In genomic region chr3:94974026-94974527, GRCm38 (mm10) we compare ENCODE assay signal across 8 mouse cellular contexts. TPM values are rescaled to one million over a fixed set of nuclear protein-coding genes. Genes with fewer than 3 reads are reported as not detected.
A peak's percentile ranks its signal among the peaks of the same experiment; 100 is the strongest.
DNase-seq lines count a peak whose midpoint lies in the region; ATAC-seq and TF ChIP-seq lines count a peak whose summit lies in the region.

No protein-coding gene starts in this region.

- H3K9me3 ChIP-seq in hindbrain, embryonic 15.5 days, result no peaks in the 10 kb centered on the region
- H3K9me3 ChIP-seq in midbrain, embryonic 15.5 days, result no peaks in the 10 kb centered on the region

- no peaks in the 10 kb centered on the region for H3K27me3 ChIP-seq in kidney, adult 2 months (replicated peaks; ENCODE audit: control insufficient read depth, insufficient read depth, low read length)
- no peaks in the 10 kb centered on the region for H3K27me3 ChIP-seq in hindbrain, embryonic 15.5 days
- no peaks in the 10 kb centered on the region for H3K27me3 ChIP-seq in midbrain, embryonic 15.5 days (replicated peaks)

- peak overlapping the region; percentile 39 for H3K9ac ChIP-seq in hindbrain, embryonic 15.5 days
- H3K9ac ChIP-seq in midbrain, embryonic 15.5 days, result peak overlapping the region; percentile 48

- no peaks in the 10 kb centered on the region for H3K36me3 ChIP-seq in kidney, adult 2 months (ENCODE audit: control insufficient read depth, insufficient read depth, low read length)
- 0 out of 2 replicates have a peak, but pooled peaks cover 2% of the 10 kb centered on the region for H3K36me3 ChIP-seq in hindbrain, embryonic 15.5 days
- H3K36me3 ChIP-seq in midbrain, embryonic 15.5 days (replicated peaks), result 0 out of 2 replicates have a peak, but pooled peaks cover 3% of the 10 kb centered on the region

- peaks cover 5% of the 10 kb centered on the region; the same call in 1 of the 2 replicates for H3K4me1 ChIP-seq in kidney, adult 2 months (ENCODE audit: control insufficient read depth, insufficient read depth, low read length)
- H3K4me1 ChIP-seq in brown adipose tissue, adult 24 weeks (ENCODE audit: control insufficient read depth, insufficient read depth, insufficient read length, low read length), result no peaks in the 10 kb centered on the region
- H3K4me1 ChIP-seq in hindbrain, embryonic 15.5 days (replicated peaks), result peaks cover 25% of the 10 kb centered on the region
- H3K4me1 ChIP-seq in midbrain, embryonic 15.5 days, result peaks cover 24% of the 10 kb centered on the region

- peak overlapping the region; percentile 78 for H3K4me2 ChIP-seq in hindbrain, embryonic 15.5 days
- H3K4me2 ChIP-seq in midbrain, embryonic 15.5 days, result peak overlapping the region; percentile 65

- peak; percentile 45 for DNase-seq in kidney, adult 2 months
- no peak for DNase-seq in kidney, adult 9 months
- no peak for DNase-seq in right cerebral cortex, adult 18-20 months
- no peak for DNase-seq in layer of hippocampus, adult 8-10 months (ENCODE audit: low spot score in 2 of 2)
- no peak for DNase-seq in layer of hippocampus, adult 9-10 months (ENCODE audit: low spot score)

- TF ChIP-seq CTCF in kidney, adult 2 months (conservative IDR thresholded peaks at IDR 0.05; ENCODE audit: insufficient read depth, insufficient read length, low read depth, low read length), result no peak

- 10% methylated on average over 9 of the region's 9 CpGs for WGBS in kidney, adult 2 months
- WGBS in hindbrain, embryonic 15.5 days, result 22% methylated on average over 9 of the region's 9 CpGs
- WGBS in midbrain, embryonic 15.5 days, result 17% methylated on average over 9 of the region's 9 CpGs

- peak overlapping the region; percentile 91 for H3K4me3 ChIP-seq in kidney, adult 2 months (ENCODE audit: insufficient read depth, low read depth, low read length)
- peak overlapping the region; percentile 64 for H3K4me3 ChIP-seq in brown adipose tissue, adult 24 weeks (ENCODE audit: insufficient read depth, low read depth, low read length)
- peak overlapping the region; percentile 88 for H3K4me3 ChIP-seq in hindbrain, embryonic 15.5 days
- peak overlapping the region; percentile 61 for H3K4me3 ChIP-seq in midbrain, embryonic 15.5 days

- ATAC-seq in hindbrain, embryonic 15.5 days (ENCODE audit: low FRiP score, low read depth), result peak; percentile 54
- peak; percentile 40 for ATAC-seq in midbrain, embryonic 15.5 days (replicated peaks)

- peak overlapping the region; percentile 58 for H3K27ac ChIP-seq in kidney, adult 2 months (ENCODE audit: insufficient read depth, low read depth, low read length)
- H3K27ac ChIP-seq in brown adipose tissue, adult 24 weeks (replicated peaks; ENCODE audit: low read depth, low read length), result peak overlapping the region; percentile 54
- H3K27ac ChIP-seq in hindbrain, embryonic 15.5 days (replicated peaks), result 0 out of 2 replicates have a peak overlapping the region, but pooled peaks have one; percentile 48
- H3K27ac ChIP-seq in midbrain, embryonic 15.5 days, result peak overlapping the region; percentile 48; the same call in 1 of the 2 replicates

- no peak for TF ChIP-seq POLR2A in kidney, adult 2 months (IDR thresholded peaks at IDR 0.05; ENCODE audit: low read depth, low read length)

RNA-seq across cellular contexts. Expression of gene Pi4kb, which starts 0.5 kb away (rescaled TPM):
- polyA plus RNA-seq in kidney, adult 2 months (2012; rRNA removed), result 35.9 and 41.7 TPM in 2 replicates
- polyA plus RNA-seq in brown adipose tissue, adult 24 weeks (2012; ENCODE audit: insufficient read depth, insufficient read length, missing spikeins), result 16.6 and 17.7 TPM in 2 replicates
- polyA plus RNA-seq in hindbrain, embryonic 15.5 days (2015; fragmentation: Nextera tagmentation; extraction: Ambion mirVana), result 21.8 and 27.3 TPM in 2 replicates
- 22.5 and 24.6 TPM in 2 replicates for polyA plus RNA-seq in midbrain, embryonic 15.5 days (2015; fragmentation: Nextera tagmentation; extraction: Ambion mirVana)
- total RNA-seq in layer of hippocampus, adult 8-10 months (2022), result 10 to 100 TPM; 58.7 to 64.8 (median 59.6) TPM

RNA-seq across cellular contexts. Expression of gene Rfx5, which starts 20.2 kb away (rescaled TPM):
- polyA plus RNA-seq in kidney, adult 2 months (2012; rRNA removed), result 10.3 and 12.8 TPM in 2 replicates
- 4.0 and 6.3 TPM in 2 replicates for polyA plus RNA-seq in brown adipose tissue, adult 24 weeks (2012; ENCODE audit: insufficient read depth, insufficient read length, missing spikeins)
- 6.9 and 7.1 TPM in 2 replicates for polyA plus RNA-seq in hindbrain, embryonic 15.5 days (2015; fragmentation: Nextera tagmentation; extraction: Ambion mirVana)
- 6.5 and 7.0 TPM in 2 replicates for polyA plus RNA-seq in midbrain, embryonic 15.5 days (2015; fragmentation: Nextera tagmentation; extraction: Ambion mirVana)
- total RNA-seq in layer of hippocampus, adult 8-10 months (2022), result 10 to 100 TPM; 21.9 to 28.9 (median 24.6) TPM

RNA-seq across cellular contexts. Expression of gene Zfp687, which starts 41.2 kb away (rescaled TPM):
- polyA plus RNA-seq in kidney, adult 2 months (2012; rRNA removed), result 16.3 and 18.5 TPM in 2 replicates
- polyA plus RNA-seq in brown adipose tissue, adult 24 weeks (2012; ENCODE audit: insufficient read depth, insufficient read length, missing spikeins), result 5.7 and 6.1 TPM in 2 replicates
- polyA plus RNA-seq in hindbrain, embryonic 15.5 days (2015; fragmentation: Nextera tagmentation; extraction: Ambion mirVana), result 18.9 and 21.2 TPM in 2 replicates
- 20.7 and 21.2 TPM in 2 replicates for polyA plus RNA-seq in midbrain, embryonic 15.5 days (2015; fragmentation: Nextera tagmentation; extraction: Ambion mirVana)
- total RNA-seq in layer of hippocampus, adult 8-10 months (2022), result 10 to 100 TPM; 25.1 to 35.1 (median 30.6) TPM

RNA-seq across cellular contexts. Expression of gene Selenbp1, which starts 41.2 kb away (rescaled TPM):
- polyA plus RNA-seq in kidney, adult 2 months (2012; rRNA removed), result 785 and 803 TPM in 2 replicates
- 51.0 and 61.7 TPM in 2 replicates for polyA plus RNA-seq in brown adipose tissue, adult 24 weeks (2012; ENCODE audit: insufficient read depth, insufficient read length, missing spikeins)
- polyA plus RNA-seq in hindbrain, embryonic 15.5 days (2015; fragmentation: Nextera tagmentation; extraction: Ambion mirVana), result 15.5 and 16.4 TPM in 2 replicates
- polyA plus RNA-seq in midbrain, embryonic 15.5 days (2015; fragmentation: Nextera tagmentation; extraction: Ambion mirVana), result 11.2 and 14.0 TPM in 2 replicates
- 10 to 100 TPM; 11.1 to 14.5 (median 12.5) TPM for total RNA-seq in layer of hippocampus, adult 8-10 months (2022)
